Mouse (Mus musculus) heart, embryonic 14.5 days (tissue): Measurements from ENCODE around the gene Lmod1. TPM values are rescaled to one million over a fixed set of nuclear protein-coding genes. Genes with fewer than 3 reads are reported as not detected.

Experiments used
- ATAC-seq: fragments of 200-750 bp; cut with Nextera tagmentation; 2 replicates; pipeline ENCODE4 v1.8.0; 2017; ENCODE audit warnings: low read depth, moderate TSS enrichment; ENCODE audit not compliant: insufficient number of reproducible peaks, insufficient read depth, low FRiP score
- H3K27ac ChIP-seq, 2 experiments: fragments of 200-500 bp in 1 of 2; fragments of 300-500 bp in 1 of 2; sonication (generic) in 1 of 2; replicated peaks in 1 of 2; 2 replicates each; pipeline ENCODE4 v1.5.1; 2012 to 2014; ENCODE audit warnings: low read depth in 2 of 2, low read length in 2 of 2, control low read depth in 1 of 2, mild to moderate bottlenecking in 1 of 2, mixed read lengths in 1 of 2; ENCODE audit not compliant: control insufficient read depth in 1 of 2, insufficient read depth in 1 of 2
- H3K27me3 ChIP-seq: fragments of 300-500 bp; sonication (generic); 2 replicates; pipeline ENCODE4 v1.6.1; 2014; ENCODE audit warnings: mild to moderate bottlenecking, low read length, control low read depth; ENCODE audit not compliant: control insufficient read depth, insufficient read depth
- H3K36me3 ChIP-seq: fragments of 300-500 bp; sonication (generic); 2 replicates; pipeline ENCODE4 v1.6.1; 2014; ENCODE audit warnings: mild to moderate bottlenecking, control low read depth, low read length, mixed read lengths; ENCODE audit not compliant: control insufficient read depth, insufficient read depth
- H3K4me1 ChIP-seq, 2 experiments: fragments of 200-500 bp in 1 of 2; fragments of 300-500 bp in 1 of 2; sonication (generic) in 1 of 2; 2 replicates each; pipeline ENCODE4 v1.6.1; 2012 to 2014; ENCODE audit warnings: low read length in 2 of 2, control low read depth in 1 of 2, mixed read lengths in 1 of 2; ENCODE audit not compliant: control insufficient read depth in 2 of 2, insufficient read depth in 2 of 2
- H3K4me2 ChIP-seq: fragments of 300-500 bp; sonication (generic); 2 replicates; pipeline ENCODE4 v1.6.1; 2014; ENCODE audit warnings: mild to moderate bottlenecking, low read length
- H3K4me3 ChIP-seq, 2 experiments: fragments of 200-500 bp in 1 of 2; fragments of 300-500 bp in 1 of 2; sonication (generic) in 1 of 2; 2 replicates each; pipeline ENCODE4 v1.5.1; 2012 to 2014; ENCODE audit warnings: low read length in 2 of 2, mild to moderate bottlenecking in 2 of 2, control low read depth in 1 of 2, low read depth in 1 of 2, moderate library complexity in 1 of 2; ENCODE audit not compliant: control insufficient read depth in 1 of 2, insufficient read depth in 1 of 2
- H3K9ac ChIP-seq: fragments of 300-500 bp; sonication (generic); 2 replicates; pipeline ENCODE4 v1.6.1; 2014; ENCODE audit warnings: mild to moderate bottlenecking, low read length
- H3K9me3 ChIP-seq: fragments of 300-500 bp; sonication (generic); 2 replicates; pipeline ENCODE4 v1.6.1; 2016; ENCODE audit warnings: low read length, control low read depth; ENCODE audit not compliant: control insufficient read depth
- WGBS: fragments of 180-500 bp; shearing (Covaris S2); extraction: QIAGEN DNeasy Blood & Tissue Kit; methylation state at CpG from one replicate; pipeline ENCODE4 v1.1.7; 2014; 5-methylcytosine and 5-hydroxymethylcytosine counted together
- polyA plus RNA-seq: library from polyadenylated mRNA; unstranded; fragments of >200 nt; fragmentation: Nextera tagmentation; extraction: Ambion mirVana; gene quantifications from 2 replicates; pipeline ENCODE4 v1.2.1, GENCODE M21; 2014

Lmod1 gene
- polyA plus RNA-seq, 1 experiment from 2014 or later = 1.2 TPM

DNA sequence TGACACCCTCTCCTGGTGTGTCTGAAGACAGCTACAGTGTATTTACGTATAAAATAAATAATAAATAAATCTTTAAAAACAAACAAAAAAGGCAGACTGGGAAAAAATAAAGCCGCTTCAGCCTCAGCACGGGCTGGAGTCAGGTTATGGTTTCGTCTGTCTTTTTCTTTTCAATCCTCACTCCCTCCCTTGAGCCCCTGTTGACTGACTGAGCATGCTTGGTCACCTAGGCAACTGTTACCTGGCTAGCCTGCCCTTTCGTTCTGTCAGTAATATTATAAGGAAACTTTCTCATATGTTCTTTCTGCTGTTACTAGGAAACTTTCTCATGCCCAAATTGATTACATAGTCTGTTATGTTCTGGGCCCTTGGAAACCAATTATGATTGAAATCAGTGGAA is 33.7 kb upstream of the Lmod1 start:
- 86% methylated on average over 5 of the region's 5 CpGs for WGBS
- H3K36me3 ChIP-seq = peaks cover 20% of the 10 kb centered on the region
- no peaks in the 10 kb centered on the region for H3K9me3 ChIP-seq
- H3K4me2 ChIP-seq = no peak overlapping the region
- H3K27me3 ChIP-seq = no peaks in the 10 kb centered on the region
- ATAC-seq = no peak
- H3K27ac ChIP-seq = no peak overlapping the region
- H3K9ac ChIP-seq = no peak overlapping the region
- H3K4me1 ChIP-seq = 0 out of 4 replicates have a peak, but pooled peaks cover 0 to 4% of the 10 kb centered on the region in 2 experiments
- no peak overlapping the region for H3K4me3 ChIP-seq

DNA sequence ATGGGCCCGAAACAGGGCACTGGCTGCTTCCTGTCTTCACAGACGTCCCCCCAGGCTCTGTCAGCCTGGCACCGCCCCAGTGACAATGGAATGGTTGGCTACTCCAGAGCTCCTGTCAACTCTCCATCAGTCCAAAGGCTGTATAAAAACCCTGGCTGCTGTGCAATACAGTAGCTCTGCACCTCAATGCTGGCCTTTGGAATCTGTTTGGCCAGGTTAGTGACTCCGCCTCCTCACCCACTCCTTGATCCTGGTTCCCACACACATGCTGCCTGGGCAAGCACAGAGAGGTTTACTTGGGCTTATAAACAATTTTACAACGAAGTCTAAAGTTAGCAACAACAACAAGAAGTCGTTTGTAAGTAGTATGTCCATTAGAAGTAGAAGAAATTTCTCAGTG is 13.3 kb upstream of the Lmod1 start:
- Histone ChIP-seq H3K4me3 (no peak overlapping the region), H3K27me3 (no peaks in the 10 kb centered on the region), H3K9ac (no peak overlapping the region), H3K9me3 (no peaks in the 10 kb centered on the region), H3K27ac (no peak overlapping the region), H3K4me1 (peaks cover 5 to 17% of the 10 kb centered on the region in 2 experiments), H3K4me2 (no peak overlapping the region), H3K36me3 (peaks cover 39% of the 10 kb centered on the region)
- ATAC-seq = no peak
- WGBS = 68% methylated on average over 6 of the region's 6 CpGs

DNA sequence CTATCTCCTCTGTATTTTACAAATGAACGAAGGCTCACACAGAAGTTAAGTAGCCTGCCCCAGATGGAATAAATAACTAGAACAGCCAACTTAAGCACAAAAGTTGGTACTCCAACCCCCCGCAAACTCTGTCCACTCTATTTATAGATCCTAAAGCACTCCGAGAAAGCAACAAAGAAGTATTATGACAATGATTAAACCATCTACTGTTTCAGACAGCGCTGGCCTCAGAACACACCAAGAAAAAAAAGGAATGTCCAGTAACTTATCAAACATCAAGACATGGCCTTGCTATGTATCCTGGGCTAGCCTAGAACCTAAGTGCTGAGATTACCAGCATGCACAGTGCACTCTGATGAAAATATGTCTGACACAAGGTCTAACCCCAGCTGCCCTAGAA is 12.4 kb upstream of the Lmod1 start:
- Histone ChIP-seq H3K27ac (no peak overlapping the region), H3K4me1 (peaks cover 5 to 17% of the 10 kb centered on the region in 2 experiments), H3K9ac (peak overlapping the region; percentile 99), H3K36me3 (peaks cover 31% of the 10 kb centered on the region), H3K27me3 (no peaks in the 10 kb centered on the region), H3K4me2 (peak overlapping the region; percentile 78), H3K9me3 (no peaks in the 10 kb centered on the region), H3K4me3 (peak overlapping the region; percentile 25 to 90; a peak in 3 of 4 replicates)
- 54% methylated on average over 4 of the region's 4 CpGs for WGBS
- ATAC-seq = no peak

DNA sequence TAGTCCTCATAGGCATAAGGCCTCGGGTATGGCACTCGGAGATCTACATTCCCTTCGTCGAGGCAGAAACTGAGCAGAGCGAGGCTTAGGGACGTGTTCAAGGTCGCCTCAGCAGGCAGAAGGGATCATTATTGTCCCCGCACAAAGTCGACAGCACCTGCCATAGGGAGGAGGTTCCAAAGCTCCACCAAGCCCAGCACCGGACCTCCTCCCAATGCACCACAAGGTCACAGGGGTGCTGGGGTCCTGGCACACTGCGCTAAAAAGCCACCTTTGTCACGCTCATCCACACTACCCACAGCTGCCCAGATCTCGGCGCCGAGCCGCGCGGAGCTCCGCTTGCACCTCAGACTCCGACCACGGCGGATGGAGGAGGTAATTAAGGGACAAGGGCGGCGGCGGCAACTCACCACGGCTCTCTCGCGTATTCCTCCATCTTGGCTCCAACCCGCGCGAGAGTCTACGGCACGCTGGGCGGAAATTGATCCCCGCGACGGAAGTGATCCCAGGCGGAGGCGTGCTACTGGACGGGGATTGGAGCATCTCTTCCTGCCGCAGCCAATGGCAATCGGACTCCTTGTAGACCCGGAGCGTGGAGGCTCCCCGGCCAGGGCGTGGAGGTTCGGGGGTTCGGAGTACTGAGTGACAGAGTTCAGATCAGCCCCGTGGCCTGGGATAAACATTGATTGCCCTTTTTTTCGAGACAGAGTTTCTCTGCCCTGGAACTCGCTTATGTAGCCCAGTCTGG is 11.1 kb upstream of the Lmod1 start, which contains the start of gene Timm17a:
Gene Timm17a, minus strand, starts transcription at position 495 of the 748 bp plus-strand sequence.
- under 1% methylated on average over 51 of the region's 51 CpGs for WGBS
- Histone ChIP-seq H3K27me3 (no peaks in the 10 kb centered on the region), H3K4me1 (peaks cover 5 to 17% of the 10 kb centered on the region in 2 experiments), H3K9me3 (no peaks in the 10 kb centered on the region), H3K9ac (peak within 1 kb of the TSS; percentile 99), H3K27ac (peak within 1 kb of the TSS; percentile 79 to 93), H3K4me2 (peak within 1 kb of the TSS; percentile 78), H3K36me3 (peaks cover 18% of the 10 kb centered on the region), H3K4me3 (peak within 1 kb of the TSS; percentile 69 to 90)
- peak; percentile 98 for ATAC-seq

DNA sequence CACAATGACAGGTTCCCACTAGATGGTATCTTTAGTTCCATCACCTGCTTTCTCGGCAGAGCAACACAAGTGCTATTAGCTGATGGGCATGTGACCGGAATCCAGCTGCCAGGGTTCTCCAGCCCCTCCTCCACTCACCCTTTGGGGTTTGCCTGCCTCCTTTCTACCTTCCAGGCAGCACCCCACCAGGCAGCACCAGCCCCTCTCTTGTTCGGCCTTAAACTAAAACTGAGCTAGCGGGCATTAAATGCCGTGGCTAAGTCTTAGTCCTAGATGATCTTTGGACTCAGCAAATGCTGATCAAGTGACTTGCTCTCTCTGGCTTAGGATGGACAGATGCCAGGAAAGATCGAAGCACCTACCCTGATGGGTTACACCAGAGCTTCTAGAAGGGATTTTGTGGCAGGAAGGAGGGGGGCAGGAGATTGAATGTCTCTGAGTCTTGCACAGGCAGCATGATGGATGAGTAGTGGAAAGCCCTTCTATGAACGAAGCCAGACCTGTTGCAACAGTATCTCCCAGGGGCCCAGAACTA is 1.2 kb upstream of the Lmod1 start:
- H3K4me1 ChIP-seq = peaks cover 3 to 4% of the 10 kb centered on the region in 2 experiments; a peak in 1 of 4 replicates
- no peaks in the 10 kb centered on the region for H3K36me3 ChIP-seq
- no peak overlapping the region for H3K4me3 ChIP-seq
- no peaks in the 10 kb centered on the region for H3K9me3 ChIP-seq
- no peak for ATAC-seq
- H3K27ac ChIP-seq = no peak overlapping the region
- H3K4me2 ChIP-seq = no peak overlapping the region
- 82% methylated on average over 7 of the region's 7 CpGs for WGBS
- H3K27me3 ChIP-seq = no peaks in the 10 kb centered on the region
- no peak overlapping the region for H3K9ac ChIP-seq

DNA sequence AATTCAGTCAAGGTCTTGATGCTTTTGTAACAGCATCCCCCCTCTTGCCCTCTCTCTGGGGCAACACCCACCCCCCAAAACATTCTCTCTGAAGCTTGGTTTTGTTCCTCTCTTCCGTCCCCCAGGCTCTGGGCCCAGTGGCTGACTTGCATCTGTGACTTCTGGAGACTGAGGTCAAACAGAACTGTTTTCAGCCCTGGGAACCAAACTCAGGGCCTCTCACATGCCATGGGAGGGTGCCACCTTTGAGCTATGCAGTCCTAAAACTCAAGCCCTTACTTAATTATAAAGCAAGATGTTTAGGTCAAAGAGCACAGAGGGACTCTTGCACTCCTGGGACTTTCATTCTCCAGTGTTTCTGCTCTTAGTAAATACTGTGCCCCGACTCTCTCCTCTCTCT is 1.3 kb downstream of the Lmod1 start:
- 73% methylated on average over 2 of the region's 2 CpGs for WGBS
- Histone ChIP-seq H3K36me3 (no peaks in the 10 kb centered on the region), H3K27ac (no peak overlapping the region), H3K9ac (no peak overlapping the region), H3K4me2 (peak overlapping the region; percentile 53; the same call in 1 of the 2 replicates), H3K4me1 (peaks cover 3 to 4% of the 10 kb centered on the region in 2 experiments; a peak in 1 of 4 replicates), H3K27me3 (no peaks in the 10 kb centered on the region), H3K4me3 (peak overlapping the region in 1 of 2 experiments; percentile 27; a peak in 1 of 4 replicates), H3K9me3 (no peaks in the 10 kb centered on the region)
- ATAC-seq = no peak

DNA sequence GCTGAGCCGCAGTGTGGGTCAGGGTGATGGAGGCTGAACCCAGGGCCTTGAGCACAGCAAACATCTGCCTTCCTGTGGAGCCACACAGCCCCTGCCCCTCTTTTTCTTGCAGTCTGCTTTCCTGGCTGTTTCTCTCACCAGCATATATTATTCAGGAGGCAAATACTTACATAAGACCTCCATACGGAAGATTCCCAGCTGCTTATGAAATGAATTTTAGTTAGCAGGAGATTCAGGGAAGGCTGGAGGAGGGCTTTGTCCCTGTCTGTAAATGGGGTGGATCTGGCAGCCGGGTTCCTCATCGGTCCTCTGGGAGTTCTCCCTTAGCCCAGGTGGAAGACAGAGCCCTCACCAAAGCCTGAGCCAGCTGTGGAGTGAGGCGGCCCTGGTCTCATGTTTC is 3.8 kb downstream of the Lmod1 start:
- H3K4me1 ChIP-seq = peaks cover 10 to 11% of the 10 kb centered on the region in 2 experiments; a peak in 1 of 4 replicates
- no peaks in the 10 kb centered on the region for H3K9me3 ChIP-seq
- no peak overlapping the region for H3K4me3 ChIP-seq
- H3K36me3 ChIP-seq = no peaks in the 10 kb centered on the region
- no peak overlapping the region for H3K9ac ChIP-seq
- H3K4me2 ChIP-seq = no peak overlapping the region
- WGBS = 76% methylated on average over 5 of the region's 5 CpGs
- ATAC-seq = no peak
- no peak overlapping the region for H3K27ac ChIP-seq
- H3K27me3 ChIP-seq = no peaks in the 10 kb centered on the region
